Mouse (Mus musculus) T-helper 2 cell (primary cell): ENCODE measurements around the gene 3830406C13Rik.

Experiments used
- in situ Hi-C: fragments of 300-600 bp; cut with MboI, MseI; formaldehyde crosslinking; loops from one replicate; pipeline ENCODE4 v1.15.1; 2025; ENCODE audit warnings: high pct_unique_total_duplicates

3830406C13Rik gene

GRCm38 (mm10) chr14:12342458-12343131, 58.6 kb downstream of the 3830406C13Rik start:
- in situ Hi-C loops, result no loop called here

GRCm38 (mm10) chr14:12343451-12343941, 59.5 kb downstream of the 3830406C13Rik start:
- in situ Hi-C loops, result no loop called here

DNA sequence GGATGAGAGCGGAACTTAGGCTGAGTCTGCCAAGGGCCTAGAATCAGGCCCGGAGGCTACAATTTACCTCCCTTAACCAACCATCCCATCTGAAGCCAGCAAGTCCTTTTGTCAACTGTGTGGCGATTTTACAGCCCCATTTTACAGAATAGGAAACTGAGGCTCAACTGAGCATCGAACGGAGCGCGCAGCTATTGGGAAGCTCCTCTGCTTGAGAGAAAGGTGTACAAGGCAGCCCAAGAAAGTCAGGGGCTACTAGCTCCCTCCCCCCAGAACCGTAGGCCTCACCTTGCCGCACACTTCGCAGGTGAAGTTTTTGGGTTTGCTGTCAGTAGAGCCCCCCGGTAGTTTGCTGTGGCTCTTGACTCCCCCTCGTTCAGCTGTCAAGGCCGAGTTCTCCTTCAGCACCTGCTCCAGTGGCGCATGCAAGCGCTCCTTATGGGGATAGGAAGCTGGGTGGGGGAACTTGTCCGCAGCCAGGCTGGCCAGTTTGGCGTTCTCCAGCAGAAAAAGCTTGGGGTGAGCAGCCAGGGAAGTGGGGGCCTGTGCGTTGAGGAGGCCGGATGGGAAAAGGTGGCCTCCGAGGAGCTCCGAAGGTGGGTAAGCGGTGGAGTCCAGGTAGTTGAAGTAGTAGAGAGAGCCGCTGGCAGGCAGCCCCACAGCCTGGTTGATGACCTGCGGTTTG, 60.2 kb downstream of the 3830406C13Rik start:
- in situ Hi-C loops, result no loop called here

- in situ Hi-C loops, result no loop called here
Measured at GRCm38 (mm10) chr14:12344746-12345240, 60.8 kb downstream of the 3830406C13Rik start.

GRCm38 (mm10) chr14:12345241-12345921, 61.4 kb downstream of the 3830406C13Rik start:
- in situ Hi-C loops, result no loop called here

- in situ Hi-C loops, result no loop called here
Measured at GRCm38 (mm10) chr14:12346011-12346864, 62.3 kb downstream of the 3830406C13Rik start.

DNA sequence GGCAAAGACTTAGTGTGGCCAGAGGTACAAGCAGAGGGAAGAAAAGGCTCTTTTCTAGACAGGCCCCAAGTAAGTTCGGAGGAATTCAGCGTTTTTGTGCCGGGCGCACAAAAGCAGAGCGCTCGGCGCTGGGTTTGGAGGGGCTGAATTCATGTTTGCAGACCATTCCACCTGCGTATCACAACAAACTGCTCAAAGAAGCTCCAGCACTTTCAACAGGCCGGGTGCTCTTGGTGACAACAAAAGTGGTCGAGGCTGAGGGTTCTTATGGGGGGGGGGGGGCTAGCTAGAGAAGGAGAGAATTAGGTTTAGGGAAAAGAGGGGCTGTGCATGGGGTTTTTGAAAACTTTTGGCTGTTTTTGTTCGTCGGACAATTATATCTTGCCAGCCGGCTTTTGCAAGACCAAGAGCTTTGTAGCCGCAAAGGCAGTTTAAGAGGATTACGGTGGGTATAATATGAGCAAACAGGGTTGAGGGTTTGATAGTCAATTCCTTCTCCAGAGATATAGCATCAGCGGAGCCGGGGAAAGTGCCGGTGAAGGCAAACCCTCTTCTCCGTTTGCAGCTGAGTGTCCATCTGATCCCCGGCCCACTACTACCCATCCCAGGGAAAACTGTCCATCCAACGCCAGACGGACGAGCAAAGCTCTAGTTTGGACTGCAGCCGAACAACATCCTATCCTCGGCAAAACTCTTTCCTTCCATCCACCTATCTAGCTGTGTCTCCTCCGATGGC, 63.1 kb downstream of the 3830406C13Rik start:
- in situ Hi-C loops, result no loop called here

DNA sequence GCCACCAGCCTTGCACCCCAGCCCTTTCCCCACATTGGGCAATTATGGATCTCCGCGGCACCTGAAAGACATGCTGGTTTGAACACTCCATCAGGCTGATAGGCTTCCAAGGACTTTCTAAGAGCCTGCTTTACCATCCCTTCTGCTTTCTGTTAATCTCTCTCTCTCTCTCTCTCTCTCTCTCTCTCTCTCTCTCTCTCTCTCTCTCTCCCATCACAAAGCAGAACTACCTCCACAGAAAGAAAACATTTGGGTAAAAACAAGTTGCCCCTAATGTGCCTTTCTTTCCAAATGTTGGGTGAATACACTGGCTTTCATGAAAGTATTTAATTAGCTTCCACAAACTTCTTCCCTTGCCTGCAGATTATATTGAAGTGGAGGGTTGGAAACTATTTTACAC, 64.1 kb downstream of the 3830406C13Rik start, which contains the start of gene Fezf2:
TSS of gene Fezf2 (minus strand) at position 101 of the 400 bp plus-strand sequence.
- in situ Hi-C loops, result no loop called here

DNA sequence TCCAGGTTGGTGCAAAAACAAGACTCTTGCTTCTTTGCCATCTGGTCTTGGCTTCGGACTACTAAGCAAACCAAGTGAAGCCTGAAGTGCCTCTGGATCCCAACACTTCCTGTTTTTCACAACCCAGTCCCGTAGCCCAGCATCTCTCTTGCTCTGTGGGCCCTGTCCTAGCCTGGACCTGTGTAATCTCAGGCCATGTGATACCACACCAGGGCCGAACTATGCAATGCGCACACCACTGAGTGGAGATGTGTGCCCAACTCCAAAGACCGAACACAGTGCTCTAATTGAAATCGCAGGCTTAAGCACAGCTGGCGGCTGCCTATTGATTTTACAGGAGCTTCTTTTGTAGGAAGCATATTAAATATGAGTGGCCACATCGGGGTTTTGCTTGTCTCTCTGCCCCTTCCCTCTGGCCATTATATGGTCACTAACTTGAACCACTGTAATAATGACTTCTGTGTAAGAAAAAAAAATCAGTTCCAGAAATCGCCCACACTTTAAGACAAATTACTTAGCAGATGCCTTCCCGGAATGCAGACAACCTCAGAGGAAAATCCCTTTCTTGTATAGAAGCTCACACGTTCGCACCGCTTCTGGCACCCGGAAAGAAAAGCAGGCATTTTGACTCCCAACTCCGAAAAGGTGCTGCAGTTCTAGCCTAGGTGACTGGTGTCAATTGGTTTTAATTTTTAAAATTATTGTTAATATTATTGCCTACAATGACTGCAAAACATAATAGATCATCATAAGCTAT, 65.5 kb downstream of the 3830406C13Rik start:
- in situ Hi-C loops, result no loop called here

DNA sequence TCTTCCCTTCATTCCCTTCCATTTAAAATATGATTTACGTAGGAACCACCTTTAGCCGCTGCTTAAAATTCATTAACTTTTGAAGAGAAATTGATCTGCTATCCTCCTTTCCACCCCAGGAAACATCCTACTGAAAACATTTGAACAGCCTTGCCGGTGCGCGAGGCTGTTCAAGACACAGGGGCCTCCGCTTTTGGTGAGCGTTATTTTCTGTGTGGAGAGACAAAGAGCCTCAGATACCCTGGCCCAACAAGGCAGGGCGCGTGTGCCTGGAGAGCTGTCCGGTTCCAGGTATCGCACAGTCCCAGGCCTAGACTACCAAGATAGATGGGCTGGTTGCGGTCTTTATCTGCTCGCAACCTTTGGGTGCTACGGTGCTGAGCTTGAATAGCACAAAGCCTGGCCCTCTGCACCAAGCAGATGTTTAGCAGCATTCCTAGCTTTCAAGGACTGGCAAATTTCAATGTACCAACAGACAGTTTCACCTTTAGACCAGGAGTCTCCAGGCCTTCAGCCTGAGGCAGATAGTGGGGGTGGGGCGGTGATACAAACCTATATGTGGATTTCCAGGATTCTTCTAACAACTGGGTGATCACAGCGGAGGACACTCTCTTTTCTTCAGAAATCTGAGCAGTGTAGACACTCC, 66.4 kb downstream of the 3830406C13Rik start:
- in situ Hi-C loops, result no loop called here
